Mouse (Mus musculus) monocyte, adult 5-6 weeks (primary cell): Measurements from ENCODE around the gene Gm8797. TPM values are rescaled to one million over a fixed set of nuclear protein-coding genes. Genes with fewer than 3 reads are reported as not detected.
"Not testable (repeated sequence)": the region's sequence is repeated elsewhere in the genome, so short reads cannot be mapped to it uniquely, and the experiment has no call there.

ENCODE experiments used
- ATAC-seq: fragments of 153-309, 156-312 bp; replicated peaks from 2 replicates; pipeline ENCODE4 v1.8.0; 2017; ENCODE audit warnings: mild to moderate bottlenecking; ENCODE audit not compliant: low TSS enrichment, insufficient number of reproducible peaks, severe bottlenecking, poor library complexity, low FRiP score
- total RNA-seq: library from RNA; stranded (forward); fragments of 200-1000, 200-491, 200-594 nt; gene quantifications from 3 replicates; pipeline ENCODE4 v1.2.3, GENCODE M21; 2017

The Gm8797 gene
- 29.9 to 36.2 TPM (median 30.9 TPM) in 3 replicates for total RNA-seq

GRCm38 (mm10) chr3:5750506-5750905 lies at the start of gene Gm8797:
Gene Gm8797 (plus strand): TSS chr3:5750806.
- ATAC-seq: not testable (repeated sequence)

- no peak for ATAC-seq
These were observed 36.1 kb upstream of the Gm8797 start for GRCm38 (mm10) chr3:5714481-5714880.

- no peak for ATAC-seq
These were observed 17.7 kb upstream of the Gm8797 start for GRCm38 (mm10) chr3:5732931-5733330.

- no peak for ATAC-seq
These were observed 4.3 kb downstream of the Gm8797 start for GRCm38 (mm10) chr3:5754763-5755478.

- no peak for ATAC-seq
These were observed 15.7 kb downstream of the Gm8797 start for GRCm38 (mm10) chr3:5766256-5766655.

- ATAC-seq: no peak
These were observed 26.3 kb downstream of the Gm8797 start for GRCm38 (mm10) chr3:5776894-5777293.
